Mouse (Mus musculus) A20 (cell line): Measurements from ENCODE around the gene Irak1bp1.

Experiments used
- DNase-seq: peaks from one replicate; pipeline ENCODE4 v3.0.0-alpha.2; 2011; ENCODE audit warnings: low read depth, low spot score

The Irak1bp1 gene

DNA sequence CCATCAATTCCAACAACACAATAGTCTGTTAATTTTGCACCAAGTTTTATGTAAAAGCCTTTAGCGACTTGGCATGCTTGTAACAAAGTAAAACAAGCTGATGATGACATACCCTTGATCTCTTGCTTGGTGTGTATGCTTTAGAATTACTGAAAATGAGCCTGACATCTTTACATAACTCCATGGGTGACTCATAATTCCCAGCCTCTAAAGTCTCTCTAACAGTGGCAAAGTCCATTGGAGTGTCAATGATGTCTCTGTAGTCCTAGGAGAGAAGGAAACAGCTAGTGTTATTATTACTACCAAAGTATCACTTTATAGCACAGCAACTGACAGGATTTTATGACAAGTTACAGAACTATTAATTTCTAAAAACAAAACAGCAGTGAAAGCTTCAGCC is 47.7 kb downstream of the Irak1bp1 start:
- DNase-seq = no peak

DNA sequence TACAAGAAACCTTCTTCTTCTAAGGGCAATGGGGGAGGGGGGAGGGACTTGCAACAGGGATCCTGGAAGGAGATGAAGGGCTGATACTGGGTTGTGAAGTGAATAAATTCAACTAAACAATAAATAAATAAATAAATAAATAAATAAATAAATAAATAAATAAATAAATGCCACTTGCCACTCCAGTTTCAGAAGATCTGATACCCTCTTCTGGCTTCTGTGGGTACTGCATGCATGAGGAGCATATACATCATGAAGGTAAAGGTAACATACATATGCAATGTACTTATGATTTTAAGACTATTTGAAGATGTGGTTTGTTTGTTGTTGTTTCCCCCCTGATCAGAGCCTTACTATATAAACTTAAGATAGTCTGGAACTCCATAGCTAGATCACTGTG is 54.8 kb downstream of the Irak1bp1 start:
- DNase-seq = peak; percentile 22

DNA sequence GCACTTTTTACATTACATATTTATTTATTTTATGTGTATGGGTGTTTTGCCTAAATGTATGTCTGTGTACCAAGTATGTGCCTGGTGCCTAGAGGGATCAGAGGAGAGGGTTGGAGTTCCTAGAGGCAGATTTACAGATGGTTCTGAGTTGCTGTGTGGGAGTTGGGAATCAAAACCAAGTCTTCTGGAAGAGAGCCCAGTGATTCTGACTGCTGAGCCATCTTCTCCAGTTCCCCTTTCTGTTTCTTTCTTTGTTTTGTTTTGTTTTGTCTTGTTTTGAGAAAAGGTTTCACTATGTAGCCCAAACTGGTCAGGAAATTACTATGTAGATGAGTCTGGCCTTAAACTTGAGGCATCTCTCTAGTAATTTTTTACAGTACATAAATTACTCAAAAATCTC is 59.3 kb downstream of the Irak1bp1 start:
- peak; percentile 38 for DNase-seq
